Mouse (Mus musculus) heart, postnatal 36 days (tissue): ENCODE data around the gene Cdk16. TPM values are rescaled to one million over a fixed set of nuclear protein-coding genes. Genes with fewer than 3 reads are reported as not detected.

ENCODE experiments used
- DNase-seq, 2 experiments: peaks; one replicate each; pipeline ENCODE4 v3.0.0; 2021 to 2022
- intact Hi-C: fragments of 180-260 bp; cut with DNase I; formaldehyde crosslinking; loops from one replicate; pipeline ENCODE4 v1.15.1; 2025
- total RNA-seq, 2 experiments: library from RNA; stranded (reverse); gene quantifications; 2 replicates each; pipeline ENCODE4 v1.2.3; 2021

Cdk16 gene
- total RNA-seq, 2 experiments from 2014 or later: 128 to 142 TPM

GRCm38 (mm10) chrX:20748829-20749228 is 61.1 kb downstream of the Cdk16 start:
- DNase-seq: no peak
- intact Hi-C loops: no loop called here

Other genes starting within 250 kb of the Cdk16 start
- gene Rgn, start 138.2 kb upstream of the Cdk16 start, total RNA-seq: under 1 TPM; 0.31 to 0.38 TPM
- gene Rbm10, start 70.5 kb upstream of the Cdk16 start, total RNA-seq: 10 to 100 TPM; 19.5 to 20.1 TPM
- gene Ndufb11, start 70.3 kb upstream of the Cdk16 start, total RNA-seq: 100 to 1,000 TPM; 685 to 742 TPM
- 100 to 1,000 TPM; 220 to 228 TPM for gene Uba1, start 29.6 kb upstream of the Cdk16 start, total RNA-seq
- 1 to 10 TPM; 4.3 to 7.9 TPM for gene Usp11, start 16.0 kb downstream of the Cdk16 start, total RNA-seq
- 10 to 100 TPM; 84.2 to 87.9 TPM for gene Araf, start 109.9 kb downstream of the Cdk16 start, total RNA-seq
- 1 to 10 TPM; 2.6 to 5.0 TPM for gene Timp1, start 182.2 kb downstream of the Cdk16 start, total RNA-seq
- under 1 TPM; 0.16 to 0.22 TPM for gene Syn1, start 233.1 kb downstream of the Cdk16 start, total RNA-seq
- 10 to 100 TPM; 10.9 to 11.5 TPM for gene Cfp, start 243.6 kb downstream of the Cdk16 start, total RNA-seq